Mouse (Mus musculus): ENCODE measurements around the gene Cldn34b3. TPM values are rescaled to one million over a fixed set of nuclear protein-coding genes. Genes with fewer than 3 reads are reported as not detected.
"Not testable (repeated sequence)": the region's sequence is repeated elsewhere in the genome, so short reads cannot be mapped to it uniquely, and the experiment has no call there.

Gene Cldn34b3
- not detected for total RNA-seq (2022)

GRCm38 (mm10) chrX:76264004-76264403 is at the start of gene Cldn34b3:
Gene Cldn34b3, plus strand, starts transcription at chrX:76264304.
- not testable (repeated sequence) for DNase-seq (ENCODE audit: low spot score in 2 of 2)

Other genes with a start within 250 kb of the Cldn34b3 start
- gene Cldn34b4, start 129.0 kb downstream of the Cldn34b3 start, total RNA-seq (2022), result not detected